Mouse (Mus musculus): ENCODE data around the gene Krt39.

The Krt39 gene

GRCm38 (mm10) chr11:99521288-99521860 is at the start of gene Krt39:
Gene Krt39 (minus strand): TSS chr11:99521338.
- DNase-seq, result peak; percentile 14

- DNase-seq, result no peak
Measured at GRCm38 (mm10) chr11:99566530-99566929, 45.4 kb upstream of the Krt39 start, which contains the start of gene Krtap3-1. Gene Krtap3-1 (minus strand): TSS chr11:99566630.

DNA sequence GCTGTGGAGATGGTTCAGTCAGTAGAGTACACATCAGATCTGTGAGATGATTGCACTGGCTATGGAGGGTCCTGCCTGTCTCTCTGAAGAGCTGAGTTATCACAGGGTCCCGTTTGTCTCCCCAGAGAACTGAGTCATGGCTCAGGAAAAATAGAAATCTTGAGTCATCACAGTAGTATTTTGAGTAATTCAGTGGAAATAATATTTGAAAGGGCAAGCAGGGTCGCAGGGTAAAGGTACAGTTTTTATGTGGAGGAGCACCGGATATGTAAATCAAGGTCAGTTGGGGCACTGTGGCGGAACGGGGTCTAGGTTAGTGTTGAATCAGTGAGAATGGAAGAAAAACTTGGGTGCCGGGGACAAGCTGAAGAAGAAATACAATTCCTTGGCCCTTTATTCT is 41.4 kb upstream of the Krt39 start:
- no peak for DNase-seq

- no peak for DNase-seq
Measured at GRCm38 (mm10) chr11:99559366-99559765, 38.2 kb upstream of the Krt39 start, which contains the start of gene Gm11939. Gene Gm11939 (minus strand): TSS chr11:99559466.

DNA sequence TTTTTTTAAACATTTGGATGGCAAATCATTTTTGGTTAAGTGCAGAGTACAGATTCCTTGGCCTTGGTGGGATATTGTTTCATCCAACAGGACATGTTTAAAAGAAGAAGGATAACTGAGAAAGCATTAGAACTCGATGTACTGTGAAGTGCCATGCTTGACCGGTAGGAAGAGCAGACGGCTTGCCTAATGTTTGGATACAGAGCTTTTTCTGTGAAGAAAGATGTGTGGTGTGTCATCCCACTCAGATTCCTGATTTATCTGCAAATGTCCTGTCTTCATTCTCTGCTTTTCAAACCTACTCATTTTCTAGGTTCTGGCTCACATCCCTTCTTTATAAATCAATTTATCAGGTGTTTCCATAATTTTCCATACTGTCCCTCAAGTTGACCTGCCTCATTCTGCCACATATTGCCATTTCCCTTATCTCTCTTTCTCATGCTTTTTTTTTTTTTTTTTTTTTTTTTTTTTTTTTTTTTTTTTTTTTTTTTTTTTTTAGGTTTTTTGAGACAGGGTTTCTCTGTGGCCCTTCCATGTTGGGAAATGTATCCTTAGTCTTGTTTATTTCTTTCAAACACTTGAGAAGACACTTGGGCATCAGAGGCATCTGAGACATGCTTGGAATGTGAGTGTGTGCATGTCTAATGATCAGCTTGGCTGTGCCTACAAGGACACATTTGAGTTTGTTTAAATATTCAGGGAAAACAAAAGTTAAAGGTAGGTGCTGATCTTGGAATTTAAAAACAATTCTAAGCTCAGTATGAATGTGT is 37.0 kb upstream of the Krt39 start:
- no peak for DNase-seq

DNA sequence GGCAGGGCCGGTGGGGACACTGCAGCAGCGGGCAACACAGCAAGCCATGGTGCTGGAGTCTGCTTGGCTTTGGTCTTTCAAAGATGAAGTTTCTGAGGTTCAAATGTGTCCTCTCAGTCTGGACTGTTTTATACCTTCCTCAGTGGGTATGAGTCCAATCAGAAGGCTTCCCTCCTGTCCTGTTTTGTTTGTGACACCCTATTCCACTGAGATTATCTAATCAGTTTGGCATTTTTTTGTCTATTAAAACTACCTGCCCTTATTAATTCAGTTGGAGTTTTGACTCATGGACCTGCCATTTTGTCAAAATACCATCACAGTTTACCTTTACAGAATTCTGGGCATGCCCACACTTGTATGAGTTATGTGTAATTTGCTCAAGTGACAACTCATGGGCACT is 35.6 kb upstream of the Krt39 start, which contains the start of gene Krtap3-2:
TSS of gene Krtap3-2 (minus strand) at position 101 of the 400 bp plus-strand sequence.
- no peak for DNase-seq

DNA sequence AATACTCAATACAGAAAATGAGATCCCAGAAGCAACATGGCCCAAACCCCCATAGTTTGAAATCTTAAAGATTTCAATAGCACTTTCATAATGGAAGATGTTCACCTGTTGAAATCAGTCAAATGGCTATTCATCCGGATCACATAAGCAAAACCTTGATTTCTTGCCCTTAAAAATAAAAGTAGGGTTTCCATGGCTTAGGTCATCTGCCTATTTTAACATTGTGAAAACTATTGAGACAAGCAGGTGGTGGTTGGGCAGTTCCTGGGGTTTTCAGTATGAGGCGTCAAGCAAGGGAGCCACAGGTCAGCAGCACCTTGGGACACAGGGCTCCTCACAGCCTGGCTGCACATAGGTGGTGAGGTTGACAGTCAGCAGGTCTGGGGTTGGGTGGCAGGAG is 35.1 kb upstream of the Krt39 start:
- no peak for DNase-seq

DNA sequence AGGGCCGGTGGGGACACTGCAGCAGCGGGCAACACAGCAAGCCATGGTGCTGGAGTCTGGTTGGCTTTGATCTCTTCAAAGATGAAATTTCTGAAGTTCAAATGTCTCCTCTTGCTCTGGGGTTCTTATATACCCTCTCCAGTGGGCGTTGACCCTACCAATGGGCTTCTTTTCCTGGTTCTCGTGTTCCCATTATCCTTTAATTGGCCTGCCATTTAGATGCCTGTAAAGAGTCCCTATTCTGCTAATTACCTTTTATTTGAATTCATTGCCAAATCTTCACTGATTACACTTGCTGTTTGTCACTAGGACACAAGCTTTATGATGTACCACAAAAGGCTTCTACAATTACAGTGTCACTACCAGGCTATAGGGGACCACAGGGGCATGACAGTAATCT is 29.6 kb upstream of the Krt39 start, which contains the start of gene Krtap3-3:
TSS of gene Krtap3-3 (minus strand) at position 101 of the 400 bp plus-strand sequence.
- DNase-seq, result no peak

DNA sequence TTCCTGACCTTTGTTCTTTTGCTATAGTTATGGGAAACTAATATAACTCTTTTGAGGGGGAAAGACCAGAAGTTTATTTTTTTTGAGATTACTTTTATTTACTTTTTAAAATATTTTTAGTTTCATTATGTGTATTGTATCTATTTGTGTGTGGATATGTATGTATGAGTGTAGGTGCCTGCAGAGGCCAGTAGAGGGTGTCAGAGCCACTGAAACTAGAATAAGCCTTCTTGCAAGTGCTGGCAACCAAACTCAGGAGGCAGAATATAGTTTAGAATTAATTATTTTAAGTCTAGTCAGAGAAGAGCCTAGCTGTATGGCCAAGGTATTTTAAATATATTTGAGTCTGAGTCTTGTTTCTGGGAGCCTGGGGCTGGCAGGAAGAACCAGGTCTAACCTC is 26.8 kb upstream of the Krt39 start:
- no peak for DNase-seq

DNA sequence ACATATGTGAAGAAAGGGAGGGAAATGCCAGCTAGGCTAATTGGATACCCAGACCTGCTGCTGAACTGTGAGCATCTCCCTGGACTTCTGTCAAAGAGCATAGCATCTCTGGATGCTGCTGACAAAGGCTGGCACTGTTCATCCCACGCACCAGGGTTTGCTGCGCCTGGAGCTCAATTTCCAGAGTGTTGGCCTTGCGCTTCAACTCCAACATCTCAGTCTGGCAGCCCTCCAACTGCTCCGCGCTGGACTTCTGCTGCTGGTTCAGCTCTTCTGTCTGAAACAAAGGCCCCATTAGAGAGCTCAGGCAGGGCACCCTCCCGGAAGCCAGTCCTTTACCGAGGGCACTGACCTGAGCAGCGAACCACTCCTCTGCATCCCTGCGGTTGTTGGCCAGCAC is 18.6 kb upstream of the Krt39 start:
- DNase-seq, result peak; percentile 39

- DNase-seq, result peak; percentile 12
Measured at GRCm38 (mm10) chr11:99514098-99514497, 7.0 kb downstream of the Krt39 start.

GRCm38 (mm10) chr11:99500095-99500805 is 20.9 kb downstream of the Krt39 start:
- no peak for DNase-seq

DNA sequence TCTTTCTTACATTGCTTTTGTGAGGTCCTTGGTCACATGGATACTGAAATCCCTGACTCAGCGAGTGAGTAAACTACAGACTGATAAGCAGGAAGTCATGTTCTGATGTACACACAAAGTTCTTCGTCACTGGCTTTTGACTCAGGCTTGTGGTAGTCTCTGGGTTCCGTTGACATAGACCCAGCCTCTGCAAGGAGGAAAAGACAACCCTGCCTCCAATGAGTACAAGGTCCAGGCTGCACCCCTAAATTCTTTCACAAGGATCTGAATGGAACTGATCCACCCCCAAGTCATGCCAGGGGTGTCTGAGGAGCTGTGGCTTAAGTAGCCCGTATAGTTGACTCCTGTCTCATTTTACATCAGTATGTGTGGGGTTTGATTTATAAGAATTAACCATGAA is 24.7 kb downstream of the Krt39 start:
- no peak for DNase-seq

DNA sequence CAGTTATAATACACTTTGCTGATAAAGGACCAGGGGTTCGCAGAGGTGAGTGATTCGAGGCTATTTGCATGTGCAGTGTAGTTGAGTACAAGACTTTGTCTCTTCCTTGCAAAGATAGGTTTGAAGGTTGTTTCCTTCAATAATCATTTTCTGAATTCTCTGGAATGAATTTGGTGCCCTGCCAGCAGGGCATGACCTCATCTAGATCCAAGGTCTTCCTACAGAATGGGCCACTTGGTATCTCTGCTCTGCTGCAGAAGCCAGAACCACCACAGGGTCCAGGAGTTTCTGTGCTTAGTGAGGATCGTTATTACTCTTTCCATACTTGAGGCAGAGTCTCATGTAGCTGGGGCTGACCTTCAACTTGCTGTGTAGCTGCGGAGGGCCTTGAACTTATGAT is 26.4 kb downstream of the Krt39 start:
- no peak for DNase-seq

DNA sequence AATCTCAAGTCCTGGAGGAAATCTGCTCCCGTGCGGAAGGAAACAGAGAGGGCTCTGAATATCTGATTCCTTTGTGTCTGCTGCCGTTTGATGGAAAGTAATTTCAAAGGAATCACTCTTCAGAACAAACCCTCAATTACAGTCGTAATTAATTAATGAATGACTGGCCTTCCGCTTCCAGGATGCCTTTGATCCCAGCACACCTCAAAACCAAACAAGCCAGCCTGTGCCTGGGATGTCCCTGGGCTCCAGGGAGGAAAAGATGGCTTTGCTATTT is 27.6 kb downstream of the Krt39 start:
- no peak for DNase-seq

GRCm38 (mm10) chr11:99492733-99493573 is 28.2 kb downstream of the Krt39 start, which contains the start of gene Krt23:
Gene Krt23 (minus strand): TSS chr11:99493137.
- DNase-seq, result peak; percentile 14

GRCm38 (mm10) chr11:99491040-99491439 is 30.1 kb downstream of the Krt39 start:
- no peak for DNase-seq

- no peak for DNase-seq
Measured at GRCm38 (mm10) chr11:99490624-99491023, 30.5 kb downstream of the Krt39 start.

DNA sequence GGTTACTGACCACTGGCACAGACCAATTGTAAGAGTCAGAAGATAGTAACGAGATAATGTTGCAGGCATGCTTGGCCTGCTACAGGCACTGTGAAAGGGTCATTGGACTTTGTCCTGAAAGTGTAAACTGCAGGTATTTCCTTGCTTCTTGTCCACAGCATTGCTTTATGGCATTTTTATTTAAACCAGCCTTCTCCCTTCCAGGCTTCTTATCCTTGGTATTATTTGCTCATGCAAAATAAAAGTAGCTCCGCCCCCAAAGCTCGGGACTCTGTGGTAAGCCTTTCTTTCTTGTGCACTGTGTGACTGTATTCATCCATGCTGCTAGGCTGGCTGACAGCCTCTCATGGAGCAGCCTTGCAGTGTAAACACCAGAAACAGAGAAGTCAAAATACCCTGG is 31.9 kb downstream of the Krt39 start:
- DNase-seq, result no peak

DNA sequence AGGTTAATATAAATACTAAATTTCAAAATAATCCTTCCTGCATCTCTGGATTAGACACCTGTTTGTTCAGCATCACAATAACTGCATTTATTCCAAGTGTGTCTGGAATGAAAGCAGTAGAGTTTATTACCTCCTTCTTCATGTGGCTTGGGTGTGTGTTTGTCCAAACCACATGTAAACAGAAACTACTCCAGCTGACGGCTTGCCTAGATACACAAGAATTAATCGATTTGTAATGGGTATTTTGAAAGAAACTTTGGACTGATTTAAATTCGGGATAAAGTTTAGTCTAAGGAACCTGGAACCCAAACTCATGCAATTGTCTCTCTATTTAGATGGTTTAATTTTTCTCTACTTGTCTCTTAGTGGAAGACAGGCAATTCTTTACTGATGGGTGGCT is 46.2 kb downstream of the Krt39 start:
- DNase-seq, result no peak

DNA sequence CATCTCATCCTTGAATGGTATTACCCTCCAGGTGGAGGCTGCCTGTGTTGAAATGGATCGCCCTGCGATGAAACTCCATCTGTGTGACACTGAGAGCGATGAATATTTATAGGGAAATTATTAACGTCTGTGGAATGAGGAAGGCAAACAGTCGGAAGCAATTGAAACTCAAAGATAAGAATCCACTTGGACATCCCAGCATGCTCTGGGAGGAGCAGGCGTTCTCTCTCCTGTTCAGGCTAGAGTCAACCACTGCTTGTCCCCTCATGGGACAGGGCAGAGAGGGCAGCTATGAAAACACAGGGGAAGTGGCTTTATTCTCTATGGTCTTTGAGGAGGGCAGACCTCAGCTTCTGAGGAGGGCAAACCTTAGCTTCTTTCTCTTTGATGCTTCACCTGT is 47.7 kb downstream of the Krt39 start:
- DNase-seq, result no peak

DNA sequence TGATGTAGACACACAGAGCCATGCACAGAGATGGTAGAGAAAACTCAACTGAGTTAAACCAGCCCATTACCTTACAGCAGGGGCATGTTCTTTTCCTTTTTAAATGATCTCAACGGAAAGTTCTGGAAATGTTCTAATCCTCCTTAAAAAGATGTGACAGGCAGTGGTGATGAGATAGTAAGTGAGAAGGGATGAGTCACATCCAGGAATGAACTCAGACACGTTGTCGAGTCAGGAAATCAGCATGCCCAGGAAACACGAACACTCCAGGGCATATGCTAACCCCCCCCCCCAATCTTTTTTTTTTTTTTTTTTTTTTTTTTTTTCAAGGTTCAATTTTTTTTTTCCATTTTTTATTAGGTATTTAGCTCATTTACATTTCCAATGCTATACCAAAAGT is 48.7 kb downstream of the Krt39 start:
- DNase-seq, result no peak

- DNase-seq, result no peak
Measured at GRCm38 (mm10) chr11:99471946-99472345, 49.2 kb downstream of the Krt39 start.

Measured in kidney, postnatal 14 days (tissue).